Mouse (Mus musculus) heart, postnatal 0 days (tissue): Measurements from ENCODE around the gene Lrrc1. TPM values are rescaled to one million over a fixed set of nuclear protein-coding genes. Genes with fewer than 3 reads are reported as not detected.
A peak's percentile ranks its signal among the peaks of the same experiment; 100 is the strongest.

Experiments used
- ATAC-seq: fragments of 200-750 bp; cut with Nextera tagmentation; 2 replicates; pipeline ENCODE4 v1.8.0; 2017; ENCODE audit warnings: low read depth, moderate number of reproducible peaks, moderate library complexity; ENCODE audit not compliant: insufficient read depth
- DNase-seq: peaks from one replicate; pipeline ENCODE4 v3.0.0-alpha.2; 2016; ENCODE audit warnings: low spot score
- H3K27ac ChIP-seq: fragments of 300-500 bp; sonication (generic); 2 replicates; pipeline ENCODE4 v1.5.1; 2014; ENCODE audit warnings: low read depth, mild to moderate bottlenecking
- H3K27me3 ChIP-seq: fragments of 300-500 bp; sonication (generic); 2 replicates; pipeline ENCODE4 v1.6.1; 2014; ENCODE audit warnings: low read length, mixed read lengths; ENCODE audit not compliant: control insufficient read depth, insufficient read depth
- H3K36me3 ChIP-seq: fragments of 300-500 bp; sonication (generic); replicated peaks from 2 replicates; pipeline ENCODE4 v1.6.1; 2014; ENCODE audit warnings: low read length, mixed read lengths; ENCODE audit not compliant: control insufficient read depth, insufficient read depth
- H3K4me1 ChIP-seq: fragments of 300-500 bp; sonication (generic); 2 replicates; pipeline ENCODE4 v1.6.1; 2014; ENCODE audit warnings: antibody characterized with exemption; ENCODE audit not compliant: control insufficient read depth, insufficient read depth
- H3K4me2 ChIP-seq: fragments of 300-500 bp; sonication (generic); 2 replicates; pipeline ENCODE4 v1.6.1; 2014; ENCODE audit warnings: low read depth, mild to moderate bottlenecking, low read length, moderate library complexity
- H3K4me3 ChIP-seq: fragments of 300-500 bp; sonication (generic); 2 replicates; pipeline ENCODE4 v1.5.1; 2014; ENCODE audit warnings: low read depth, low read length
- H3K9ac ChIP-seq: fragments of 300-500 bp; sonication (generic); replicated peaks from 2 replicates; pipeline ENCODE4 v1.6.1; 2014; ENCODE audit warnings: low read depth, low read length, mixed read lengths
- H3K9me3 ChIP-seq: fragments of 300-500 bp; sonication (generic); replicated peaks from 2 replicates; pipeline ENCODE4 v1.6.1; 2016; ENCODE audit warnings: low read length; ENCODE audit not compliant: control insufficient read depth
- CTCF ChIP-seq: IDR thresholded peaks from 2 replicates; pipeline ENCODE4 v1.5.1; 2016; ENCODE audit warnings: antibody characterized with exemption, control low read depth, low read depth
- EP300 ChIP-seq: IDR thresholded peaks from 2 replicates; pipeline ENCODE4 v1.6.1; 2016; ENCODE audit warnings: antibody characterized with exemption, low read depth
- WGBS: fragments of 180-500 bp; shearing (Covaris S2); extraction: QIAGEN DNeasy Blood & Tissue Kit; methylation state at CpG from one replicate; pipeline ENCODE4 v1.1.7; 2014; 5-methylcytosine and 5-hydroxymethylcytosine counted together
- polyA plus RNA-seq: library from polyadenylated mRNA; unstranded; fragments of >200 nt; fragmentation: Nextera tagmentation; extraction: Ambion mirVana; gene quantifications from 2 replicates; pipeline ENCODE4 v1.2.1, GENCODE M21; 2015
- total RNA-seq: library from RNA; depleted of rRNA; stranded (reverse); fragments of >200 nt; gene quantifications from 2 replicates; pipeline ENCODE4 v1.2.3, GENCODE M21; 2014; ENCODE audit warnings: low replicate concordance

Gene Lrrc1
- total and polyA plus RNA-seq, 2 experiments from 2014 or later: 17.7 to 43.8 TPM

GRCm38 (mm10) chr9:77522476-77522875 is 22.2 kb downstream of the Lrrc1 start:
- no peak for DNase-seq
- Histone ChIP-seq H3K27me3 (no peaks in the 10 kb centered on the region), H3K36me3 (no peaks in the 10 kb centered on the region), H3K27ac (no peak overlapping the region), H3K9me3 (no peaks in the 10 kb centered on the region), H3K9ac (no peak overlapping the region), H3K4me2 (no peak overlapping the region), H3K4me1 (peaks cover 23% of the 10 kb centered on the region), H3K4me3 (no peak overlapping the region)
- TF ChIP-seq CTCF: no peak
- no peak for TF ChIP-seq EP300
- 96% methylated on average over 3 of the region's 3 CpGs for WGBS
- 0 out of 2 replicates have a peak, but pooled peaks have one; percentile 9 for ATAC-seq

DNA sequence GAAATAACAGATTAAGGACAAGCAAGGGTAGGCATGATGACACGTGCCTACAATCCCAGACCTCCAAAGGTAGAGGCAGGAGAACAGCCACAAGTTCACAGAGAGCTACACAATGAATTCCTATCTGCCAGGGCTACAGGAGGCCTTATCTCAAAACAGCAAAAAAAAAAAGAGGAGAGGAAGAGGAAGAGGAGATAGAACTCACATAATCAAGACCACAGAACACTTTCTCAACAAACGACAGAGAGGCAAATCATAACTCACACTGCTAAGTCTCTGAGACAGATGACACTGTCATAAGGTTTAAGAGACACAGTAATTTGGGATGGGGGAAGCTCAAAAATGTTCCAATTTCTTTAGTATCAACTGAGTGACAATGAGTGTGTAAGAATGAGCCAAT is 25.5 kb downstream of the Lrrc1 start:
- Histone ChIP-seq H3K4me3 (no peak overlapping the region), H3K36me3 (no peaks in the 10 kb centered on the region), H3K27me3 (no peaks in the 10 kb centered on the region), H3K27ac (no peak overlapping the region), H3K4me1 (peaks cover 34% of the 10 kb centered on the region), H3K9ac (no peak overlapping the region), H3K4me2 (no peak overlapping the region), H3K9me3 (no peaks in the 10 kb centered on the region)
- DNase-seq (no peak), ATAC-seq (no peak)
- WGBS: 17% methylated on average over 2 of the region's 2 CpGs
- no peak for TF ChIP-seq CTCF
- TF ChIP-seq EP300: no peak

- WGBS: 83% methylated on average over 7 of the region's 7 CpGs
- no peaks in the 10 kb centered on the region for H3K9me3 ChIP-seq
- no peak overlapping the region for H3K4me3 ChIP-seq
- TF ChIP-seq CTCF (no peak), EP300 (no peak)
- H3K4me1 ChIP-seq: peaks cover 46% of the 10 kb centered on the region
- DNase-seq: no peak
- no peaks in the 10 kb centered on the region for H3K27me3 ChIP-seq
- no peaks in the 10 kb centered on the region for H3K36me3 ChIP-seq
- H3K27ac ChIP-seq: no peak overlapping the region
- ATAC-seq: no peak
- H3K4me2 ChIP-seq: no peak overlapping the region
- no peak overlapping the region for H3K9ac ChIP-seq
Measured at GRCm38 (mm10) chr9:77516782-77517364, 27.8 kb downstream of the Lrrc1 start.

DNA sequence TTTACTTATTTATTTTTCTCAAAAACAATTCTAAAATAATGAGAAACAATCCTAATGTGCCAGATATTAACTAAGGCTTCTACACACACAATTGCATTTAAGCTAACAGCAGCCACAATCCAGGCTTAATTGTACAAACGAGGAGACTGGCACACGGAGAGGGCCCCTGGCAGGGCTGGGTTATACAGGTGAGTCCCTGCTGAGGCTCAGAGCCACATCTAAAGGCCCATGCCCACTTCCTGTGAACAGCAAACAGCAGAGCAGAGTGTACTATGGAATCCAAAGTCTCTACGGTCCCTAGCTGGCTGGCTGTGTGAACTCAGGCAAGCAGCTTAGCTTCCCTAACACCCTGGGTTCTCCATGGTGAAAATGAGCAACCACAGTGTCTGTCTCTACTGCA is 30.8 kb downstream of the Lrrc1 start:
- 63% methylated on average over 3 of the region's 3 CpGs for whole genome bisulfite sequencing
- Histone ChIP-seq H3K4me3 (no peak overlapping the region), H3K27me3 (no peaks in the 10 kb centered on the region), H3K27ac (no peak overlapping the region), H3K36me3 (no peaks in the 10 kb centered on the region), H3K9ac (no peak overlapping the region), H3K9me3 (no peaks in the 10 kb centered on the region), H3K4me1 (peaks cover 41% of the 10 kb centered on the region), H3K4me2 (no peak overlapping the region)
- no peak for DNase-seq
- ATAC-seq: no peak
- TF ChIP-seq CTCF: no peak

GRCm38 (mm10) chr9:77512220-77512619 is 32.5 kb downstream of the Lrrc1 start:
- H3K36me3 ChIP-seq: no peaks in the 10 kb centered on the region
- peaks cover 33% of the 10 kb centered on the region for H3K4me1 ChIP-seq
- ATAC-seq (no peak), DNase-seq (no peak)
- peak overlapping the region; percentile 19; the same call in 1 of the 2 replicates for H3K27ac ChIP-seq
- no peaks in the 10 kb centered on the region for H3K27me3 ChIP-seq
- no peak overlapping the region for H3K4me2 ChIP-seq
- H3K9me3 ChIP-seq: no peaks in the 10 kb centered on the region
- TF ChIP-seq CTCF (no peak), EP300 (no peak)
- no peak overlapping the region for H3K4me3 ChIP-seq
- no peak overlapping the region; the same call in 1 of the 2 replicates for H3K9ac ChIP-seq
- 44% methylated on average over 6 of the region's 6 CpGs for WGBS

- TF ChIP-seq CTCF (no peak), EP300 (no peak)
- Histone ChIP-seq H3K27ac (no peak overlapping the region), H3K4me3 (no peak overlapping the region), H3K36me3 (no peaks in the 10 kb centered on the region), H3K4me1 (peaks cover 23% of the 10 kb centered on the region; the same call in 1 of the 2 replicates), H3K4me2 (no peak overlapping the region), H3K9ac (no peak overlapping the region), H3K27me3 (no peaks in the 10 kb centered on the region), H3K9me3 (no peaks in the 10 kb centered on the region)
- ATAC-seq (no peak), DNase-seq (no peak)
- 81% methylated on average over 8 of the region's 8 CpGs for WGBS
Measured at GRCm38 (mm10) chr9:77510574-77510973, 34.1 kb downstream of the Lrrc1 start.
